Mouse (Mus musculus): ENCODE measurements around the gene Chd9. TPM values are rescaled to one million over a fixed set of nuclear protein-coding genes. Genes with fewer than 3 reads are reported as not detected.

Gene Chd9
- polyA plus RNA-seq, 1 experiment from 2014 or later: 53.5 TPM

DNA sequence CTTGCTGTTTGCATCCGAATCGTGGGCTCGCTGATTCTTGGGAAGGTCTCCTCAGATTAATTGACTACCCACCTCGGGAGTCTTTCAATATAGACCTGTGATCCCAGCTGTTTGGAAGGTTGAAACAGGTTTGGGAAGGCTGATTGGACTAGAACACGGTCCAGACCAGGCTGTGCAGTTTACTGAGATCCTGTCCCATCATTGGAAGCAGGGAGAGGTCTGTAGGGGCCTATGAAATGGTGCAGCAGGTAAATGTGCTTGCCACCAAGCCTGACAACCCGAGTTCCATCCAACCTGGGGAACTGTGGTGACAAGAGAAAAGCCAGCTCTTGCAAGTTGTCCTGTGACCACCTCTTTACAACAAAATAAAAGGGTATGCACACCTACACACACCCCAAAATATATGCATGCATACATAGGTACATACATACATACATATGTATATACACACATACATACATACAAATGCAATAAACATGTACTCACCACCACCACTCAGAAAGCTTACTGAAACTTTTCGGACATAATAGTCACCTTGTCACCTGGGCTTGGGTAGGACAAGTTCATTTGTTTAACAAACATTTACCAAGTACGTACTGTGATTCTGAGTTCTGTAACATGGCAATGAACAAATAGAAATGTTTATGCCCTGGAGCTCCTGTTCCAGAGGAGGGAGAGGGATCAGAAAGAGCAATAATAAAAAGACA is 63.9 kb downstream of the Chd9 start:
- Histone ChIP-seq H3K4me3 (no peak overlapping the region), H3K4me1 (replicated peaks) (peaks cover 4% of the 10 kb centered on the region; the same call in 1 of the 2 replicates), H3K4me2 (no peak overlapping the region), H3K9ac (no peak overlapping the region), H3K9me3 (replicated peaks) (no peaks in the 10 kb centered on the region), H3K27me3 (replicated peaks) (no peaks in the 10 kb centered on the region), H3K27ac (ENCODE audit: poor library complexity, severe bottlenecking) (no peak overlapping the region), H3K36me3 (peaks cover 6% of the 10 kb centered on the region; the same call in 1 of the 2 replicates)
- ATAC-seq (ENCODE audit: insufficient number of reproducible peaks, low FRiP score): no peak
- 87% methylated on average over 8 of the region's 8 CpGs for WGBS

- H3K27ac ChIP-seq (ENCODE audit: poor library complexity, severe bottlenecking): no peak overlapping the region
These were observed 64.4 kb downstream of the Chd9 start for GRCm38 (mm10) chr8:90892579-90892919.

GRCm38 (mm10) chr8:90894231-90894914 is 66.2 kb downstream of the Chd9 start:
- WGBS: 49% methylated on average over 14 of the region's 14 CpGs
- Histone ChIP-seq H3K9me3 (replicated peaks) (no peaks in the 10 kb centered on the region), H3K27me3 (replicated peaks) (no peaks in the 10 kb centered on the region), H3K4me1 (replicated peaks) (peaks cover 13% of the 10 kb centered on the region; the same call in 1 of the 2 replicates), H3K4me3 (no peak overlapping the region), H3K4me2 (no peak overlapping the region), H3K9ac (no peak overlapping the region), H3K27ac (ENCODE audit: poor library complexity, severe bottlenecking) (no peak overlapping the region), H3K36me3 (peaks cover 6% of the 10 kb centered on the region; the same call in 1 of the 2 replicates)
- no peak for ATAC-seq (ENCODE audit: insufficient number of reproducible peaks, low FRiP score)

More at GRCm38 (mm10) chr8:90892579-90892919, 64.4 kb downstream of the Chd9 start:
- no peaks in the 10 kb centered on the region for H3K27me3 ChIP-seq (replicated peaks)
- H3K36me3 ChIP-seq: peaks cover 6% of the 10 kb centered on the region; the same call in 1 of the 2 replicates
- H3K4me1 ChIP-seq (replicated peaks): peaks cover 4% of the 10 kb centered on the region; the same call in 1 of the 2 replicates
- WGBS: 72% methylated on average over 5 of the region's 5 CpGs
- no peak overlapping the region for H3K4me3 ChIP-seq
- no peaks in the 10 kb centered on the region for H3K9me3 ChIP-seq (replicated peaks)
- no peak overlapping the region for H3K9ac ChIP-seq
- H3K4me2 ChIP-seq: no peak overlapping the region
- no peak for ATAC-seq (ENCODE audit: insufficient number of reproducible peaks, low FRiP score)

DNA sequence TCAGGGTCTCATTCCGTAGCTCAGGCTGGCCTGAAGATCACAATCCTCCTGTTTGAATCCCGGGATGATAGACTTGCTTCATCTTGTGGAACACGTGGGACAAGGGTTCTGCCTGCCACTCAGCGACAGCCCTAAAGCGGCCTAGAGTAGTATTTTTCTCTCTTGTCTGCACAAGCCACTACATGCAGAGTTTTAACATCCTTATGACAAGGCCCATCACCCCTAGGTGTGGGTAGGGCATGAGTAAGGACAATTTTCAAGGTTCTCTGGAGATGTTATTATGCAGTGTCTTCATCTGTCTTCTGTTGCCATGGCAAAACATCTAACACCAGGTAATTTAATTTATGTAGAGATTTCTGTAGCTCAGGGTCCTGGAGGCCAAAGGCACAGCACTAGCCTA is 69.2 kb downstream of the Chd9 start:
- no peak for ATAC-seq (ENCODE audit: insufficient number of reproducible peaks, low FRiP score)
- H3K4me3 ChIP-seq: no peak overlapping the region
- H3K9ac ChIP-seq: no peak overlapping the region
- H3K27ac ChIP-seq (ENCODE audit: poor library complexity, severe bottlenecking): no peak overlapping the region
- H3K4me1 ChIP-seq (replicated peaks): peaks cover 13% of the 10 kb centered on the region; the same call in 1 of the 2 replicates
- WGBS: 68% methylated on average over 5 of the region's 5 CpGs
- no peaks in the 10 kb centered on the region for H3K27me3 ChIP-seq (replicated peaks)
- peaks cover 4% of the 10 kb centered on the region; the same call in 1 of the 2 replicates for H3K36me3 ChIP-seq
- no peaks in the 10 kb centered on the region for H3K9me3 ChIP-seq (replicated peaks)
- no peak overlapping the region for H3K4me2 ChIP-seq

GRCm38 (mm10) chr8:90898578-90898977 is 70.4 kb downstream of the Chd9 start:
- Histone ChIP-seq H3K9me3 (replicated peaks) (no peaks in the 10 kb centered on the region), H3K9ac (no peak overlapping the region), H3K27me3 (replicated peaks) (no peaks in the 10 kb centered on the region), H3K36me3 (no peaks in the 10 kb centered on the region), H3K4me1 (replicated peaks) (peaks cover 13% of the 10 kb centered on the region; the same call in 1 of the 2 replicates), H3K4me3 (no peak overlapping the region), H3K27ac (ENCODE audit: poor library complexity, severe bottlenecking) (no peak overlapping the region), H3K4me2 (no peak overlapping the region)
- ATAC-seq (ENCODE audit: insufficient number of reproducible peaks, low FRiP score): 0 out of 2 replicates have a peak, but pooled peaks have one; percentile 18
- WGBS: 13% methylated on average over 6 of the region's 6 CpGs

DNA sequence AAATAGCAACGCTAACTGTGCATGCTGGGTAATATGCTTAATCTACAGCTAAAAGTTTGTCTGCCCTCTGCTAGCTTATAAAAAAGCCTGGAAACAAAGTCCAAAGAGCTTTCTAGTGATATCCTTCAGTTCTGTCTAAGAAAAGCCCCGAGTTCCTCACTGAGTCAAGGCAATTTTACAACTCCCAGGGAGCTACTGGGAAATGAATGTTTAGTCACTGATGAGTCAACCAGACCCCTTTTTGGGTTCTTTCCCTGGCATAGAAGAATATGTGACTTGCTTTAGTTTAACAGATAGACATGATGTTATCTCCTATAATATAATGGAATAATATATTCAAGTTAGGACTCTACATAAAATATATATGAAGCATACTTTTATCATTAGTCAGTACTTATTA is 73.8 kb downstream of the Chd9 start:
- Histone ChIP-seq H3K9ac (no peak overlapping the region), H3K27me3 (replicated peaks) (no peaks in the 10 kb centered on the region), H3K4me3 (no peak overlapping the region), H3K4me2 (no peak overlapping the region), H3K9me3 (replicated peaks) (no peaks in the 10 kb centered on the region), H3K36me3 (no peaks in the 10 kb centered on the region), H3K4me1 (replicated peaks) (0 out of 2 replicates have a peak, but pooled peaks cover 8% of the 10 kb centered on the region), H3K27ac (ENCODE audit: poor library complexity, severe bottlenecking) (no peak overlapping the region)
- ATAC-seq (ENCODE audit: insufficient number of reproducible peaks, low FRiP score): no peak
- WGBS: 75% methylated on average over 2 of the region's 2 CpGs

- 81% methylated on average over 2 of the region's 2 CpGs for WGBS
- no peaks in the 10 kb centered on the region for H3K4me1 ChIP-seq (replicated peaks)
- H3K9ac ChIP-seq: no peak overlapping the region
- no peaks in the 10 kb centered on the region for H3K36me3 ChIP-seq
- H3K9me3 ChIP-seq (replicated peaks): no peaks in the 10 kb centered on the region
- no peak for ATAC-seq (ENCODE audit: insufficient number of reproducible peaks, low FRiP score)
- H3K27ac ChIP-seq (ENCODE audit: poor library complexity, severe bottlenecking): no peak overlapping the region
- no peak overlapping the region for H3K4me3 ChIP-seq
- H3K4me2 ChIP-seq: no peak overlapping the region
- H3K27me3 ChIP-seq (replicated peaks): no peaks in the 10 kb centered on the region
These were observed 76.1 kb downstream of the Chd9 start for GRCm38 (mm10) chr8:90904171-90904706.

DNA sequence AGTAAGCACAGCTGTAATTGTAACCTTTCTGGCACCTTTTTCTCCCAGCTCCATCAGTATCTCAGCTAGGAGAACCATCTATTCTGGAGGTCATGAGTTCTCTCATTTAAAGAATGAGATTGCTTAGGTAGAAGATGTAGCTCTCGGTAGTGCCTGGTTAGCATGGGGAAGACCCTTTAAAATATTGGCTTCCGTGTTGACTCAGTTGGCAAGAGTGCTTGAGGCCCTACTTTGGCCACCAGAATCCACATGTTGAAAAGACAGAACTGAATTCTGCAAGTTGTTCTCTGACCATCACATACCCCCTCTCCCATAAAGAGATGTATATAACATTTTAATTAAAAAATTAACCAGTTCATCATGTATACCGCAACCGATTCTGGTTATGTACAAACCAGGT is 78.8 kb downstream of the Chd9 start:
- H3K9me3 ChIP-seq (replicated peaks): no peaks in the 10 kb centered on the region
- H3K4me3 ChIP-seq: no peak overlapping the region
- H3K27me3 ChIP-seq (replicated peaks): no peaks in the 10 kb centered on the region
- ATAC-seq (ENCODE audit: insufficient number of reproducible peaks, low FRiP score): no peak
- H3K27ac ChIP-seq (ENCODE audit: poor library complexity, severe bottlenecking): no peak overlapping the region
- H3K4me2 ChIP-seq: peak overlapping the region; percentile 96; the same call in 1 of the 2 replicates
- H3K4me1 ChIP-seq (replicated peaks): 0 out of 2 replicates have a peak, but pooled peaks cover 3% of the 10 kb centered on the region
- no peaks in the 10 kb centered on the region for H3K36me3 ChIP-seq
- 88% methylated on average over 4 of the region's 4 CpGs for WGBS
- no peak overlapping the region for H3K9ac ChIP-seq

- H3K36me3 ChIP-seq: no peaks in the 10 kb centered on the region
- H3K4me1 ChIP-seq (replicated peaks): 0 out of 2 replicates have a peak, but pooled peaks cover 3% of the 10 kb centered on the region
- H3K4me2 ChIP-seq: peak overlapping the region; percentile 96
- peak overlapping the region; percentile 91; the same call in 1 of the 2 replicates for H3K27ac ChIP-seq (ENCODE audit: poor library complexity, severe bottlenecking)
- peak overlapping the region; percentile 76 for H3K4me3 ChIP-seq
- no peaks in the 10 kb centered on the region for H3K27me3 ChIP-seq (replicated peaks)
- ATAC-seq (ENCODE audit: insufficient number of reproducible peaks, low FRiP score): no peak
- H3K9me3 ChIP-seq (replicated peaks): no peaks in the 10 kb centered on the region
- peak overlapping the region; percentile 92 for H3K9ac ChIP-seq
- 19% methylated on average over 10 of the region's 10 CpGs for WGBS
These were observed 79.3 kb downstream of the Chd9 start for GRCm38 (mm10) chr8:90907516-90907847.

DNA sequence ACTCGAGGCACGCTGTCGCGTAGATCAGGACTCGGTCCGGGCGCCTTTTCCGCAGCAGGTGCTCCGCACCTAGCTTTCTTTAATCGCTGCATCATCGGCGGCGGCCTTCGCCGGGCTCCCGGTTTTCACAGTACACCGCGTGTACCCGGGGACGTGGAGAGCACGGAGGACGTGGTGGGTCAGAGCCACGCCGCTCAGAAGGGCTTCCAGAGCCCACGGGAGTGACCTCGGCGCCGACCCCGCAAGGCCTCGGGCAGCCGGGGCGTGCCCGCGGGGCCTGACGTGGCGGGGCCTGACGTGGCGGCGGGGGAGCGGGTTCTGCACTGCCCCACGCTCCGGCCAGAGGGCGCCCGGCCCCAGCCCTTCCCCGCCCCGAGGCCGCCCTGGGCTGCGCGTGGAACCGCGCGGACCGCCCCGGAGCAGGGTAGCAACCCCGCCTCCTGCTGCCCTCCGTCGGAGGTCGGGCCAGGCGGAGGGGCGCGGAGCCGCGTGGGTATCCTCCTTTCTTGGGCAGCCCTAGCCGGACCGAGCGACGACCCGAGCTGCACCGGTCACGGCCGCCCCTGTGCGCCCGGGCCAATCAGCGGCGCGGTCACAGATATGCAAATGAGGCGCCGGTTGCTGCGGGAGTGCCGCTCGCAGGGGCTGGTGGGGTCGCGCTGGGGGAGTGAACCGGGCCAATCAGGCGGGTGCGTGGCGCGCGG is 79.8 kb downstream of the Chd9 start:
- Histone ChIP-seq H3K27ac (ENCODE audit: poor library complexity, severe bottlenecking) (peak overlapping the region; percentile 91), H3K4me1 (replicated peaks) (0 out of 2 replicates have a peak, but pooled peaks cover 3% of the 10 kb centered on the region), H3K27me3 (replicated peaks) (no peaks in the 10 kb centered on the region), H3K4me2 (peak overlapping the region; percentile 96), H3K9ac (peak overlapping the region; percentile 92), H3K4me3 (peak overlapping the region; percentile 76), H3K36me3 (no peaks in the 10 kb centered on the region), H3K9me3 (replicated peaks) (no peaks in the 10 kb centered on the region)
- peak; percentile 97 for ATAC-seq (ENCODE audit: insufficient number of reproducible peaks, low FRiP score)
- WGBS: under 1% methylated on average over 85 of the region's 89 CpGs
